Mouse (Mus musculus) intestine, embryonic 15.5 days (tissue): ENCODE data around the gene Plpp4. TPM values are rescaled to one million over a fixed set of nuclear protein-coding genes. Genes with fewer than 3 reads are reported as not detected.

Experiments used
- ATAC-seq: fragments of 200-750 bp; cut with Nextera tagmentation; 2 replicates; pipeline ENCODE4 v1.8.0; 2017; ENCODE audit warnings: moderate TSS enrichment, moderate library complexity
- H3K27ac ChIP-seq: fragments of 300-500 bp; sonication (generic); 2 replicates; pipeline ENCODE4 v1.5.1; 2015; ENCODE audit warnings: mild to moderate bottlenecking, inconsistent platforms
- H3K27me3 ChIP-seq: fragments of 300-500 bp; sonication (generic); replicated peaks from 2 replicates; pipeline ENCODE4 v1.6.1; 2015; ENCODE audit warnings: inconsistent platforms
- H3K36me3 ChIP-seq: fragments of 300-500 bp; sonication (generic); 2 replicates; pipeline ENCODE4 v1.6.1; 2015; ENCODE audit warnings: inconsistent platforms
- H3K4me1 ChIP-seq: fragments of 300-500 bp; sonication (generic); replicated peaks from 2 replicates; pipeline ENCODE4 v1.6.1; 2015; ENCODE audit warnings: inconsistent platforms
- H3K4me2 ChIP-seq: fragments of 300-500 bp; sonication (generic); replicated peaks from 2 replicates; pipeline ENCODE4 v1.6.1; 2015; ENCODE audit warnings: mild to moderate bottlenecking, inconsistent platforms
- H3K4me3 ChIP-seq: fragments of 300-500 bp; sonication (generic); replicated peaks from 2 replicates; pipeline ENCODE4 v1.5.1; 2015; ENCODE audit warnings: inconsistent platforms
- H3K9ac ChIP-seq: fragments of 300-500 bp; sonication (generic); 2 replicates; pipeline ENCODE4 v1.6.1; 2015; ENCODE audit warnings: inconsistent platforms
- H3K9me3 ChIP-seq: fragments of 300-500 bp; sonication (generic); 2 replicates; pipeline ENCODE4 v1.6.1; 2016; ENCODE audit warnings: inconsistent platforms
- WGBS: fragments of 180-500 bp; shearing (Covaris S2); methylation state at CpG from one replicate; pipeline ENCODE4 v1.1.7; 2015; 5-methylcytosine and 5-hydroxymethylcytosine counted together
- polyA plus RNA-seq: library from polyadenylated mRNA; unstranded; fragments of >200 nt; fragmentation: Nextera tagmentation; extraction: Ambion mirVana; gene quantifications from 2 replicates; pipeline ENCODE4 v1.2.1, GENCODE M21; 2015

The Plpp4 gene
- polyA plus RNA-seq, 1 experiment from 2014 or later, result 0.41 TPM

DNA sequence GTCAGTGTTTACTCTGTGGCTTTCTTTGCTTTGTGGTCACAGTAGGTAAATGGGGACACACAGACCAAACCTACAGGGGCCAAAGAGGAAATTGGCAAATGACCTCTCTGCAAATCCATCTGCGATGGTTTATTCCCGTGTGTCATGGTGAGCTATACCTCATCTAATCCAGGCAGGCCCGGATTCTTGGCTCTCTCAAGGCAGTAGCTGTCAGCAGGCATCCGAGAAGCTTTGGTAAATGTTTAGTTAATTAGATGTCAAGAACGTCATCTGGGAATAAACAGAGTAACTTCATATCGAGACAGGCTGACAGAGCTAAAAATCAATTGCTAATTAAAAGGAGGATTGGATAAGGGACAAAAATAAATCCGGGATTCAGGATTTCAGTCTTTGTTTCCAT lies 149.2 kb downstream of the Plpp4 start:
- no peaks in the 10 kb centered on the region for H3K36me3 ChIP-seq
- no peaks in the 10 kb centered on the region for H3K27me3 ChIP-seq
- no peak overlapping the region for H3K4me2 ChIP-seq
- no peaks in the 10 kb centered on the region for H3K9me3 ChIP-seq
- WGBS, result 33% methylated on average over 7 of the region's 7 CpGs
- no peak overlapping the region for H3K9ac ChIP-seq
- no peak for ATAC-seq
- H3K4me3 ChIP-seq, result no peak overlapping the region
- no peaks in the 10 kb centered on the region for H3K4me1 ChIP-seq
- H3K27ac ChIP-seq, result no peak overlapping the region

DNA sequence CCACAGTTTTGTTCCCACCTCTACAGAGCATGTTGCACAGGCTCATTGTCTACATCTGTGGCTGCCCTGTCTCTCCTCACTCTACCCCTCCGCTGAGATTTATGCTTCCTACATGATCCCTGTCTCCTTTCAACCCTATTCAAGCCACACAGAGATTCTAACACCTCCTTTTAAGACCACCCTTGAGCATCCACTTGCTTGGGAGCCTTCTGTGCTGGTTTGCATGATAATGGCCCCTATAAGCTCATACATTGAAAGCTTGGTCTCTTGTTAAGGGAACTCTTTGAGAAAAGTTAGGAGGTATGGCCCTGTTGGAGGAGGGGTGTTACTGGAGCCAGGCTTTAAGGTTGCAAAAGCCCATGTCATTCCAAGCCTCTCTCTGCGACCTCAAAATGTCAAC lies 155.9 kb downstream of the Plpp4 start:
- no peaks in the 10 kb centered on the region for H3K36me3 ChIP-seq
- ATAC-seq, result no peak
- H3K9ac ChIP-seq, result no peak overlapping the region
- no peak overlapping the region for H3K4me3 ChIP-seq
- 72% methylated on average over 2 of the region's 2 CpGs for WGBS
- no peak overlapping the region for H3K27ac ChIP-seq
- H3K27me3 ChIP-seq, result no peaks in the 10 kb centered on the region
- H3K9me3 ChIP-seq, result no peaks in the 10 kb centered on the region
- no peaks in the 10 kb centered on the region for H3K4me1 ChIP-seq
- no peak overlapping the region for H3K4me2 ChIP-seq

DNA sequence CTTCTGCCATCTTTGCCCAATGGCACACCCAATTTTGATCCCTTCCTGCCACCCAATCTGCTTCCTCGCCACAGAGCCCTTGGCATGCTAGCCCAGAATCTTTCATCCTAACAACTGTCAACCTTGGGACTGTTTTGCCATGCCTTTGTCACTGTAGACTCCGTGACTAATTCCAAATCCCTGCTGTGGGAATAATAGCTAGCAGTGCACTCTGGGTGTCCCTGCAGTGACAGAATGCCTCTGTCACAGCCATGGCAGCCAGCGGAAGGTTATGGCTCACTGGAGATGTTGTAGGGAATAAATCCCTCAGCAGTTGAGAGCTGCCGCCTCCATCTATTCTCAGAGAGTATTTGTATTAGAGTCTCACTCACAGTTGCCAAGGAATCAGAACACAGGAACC lies 158.3 kb downstream of the Plpp4 start:
- no peak overlapping the region for H3K4me2 ChIP-seq
- no peak for ATAC-seq
- no peak overlapping the region for H3K4me3 ChIP-seq
- H3K9me3 ChIP-seq, result no peaks in the 10 kb centered on the region
- H3K4me1 ChIP-seq, result no peaks in the 10 kb centered on the region
- no peak overlapping the region for H3K27ac ChIP-seq
- no peaks in the 10 kb centered on the region for H3K36me3 ChIP-seq
- H3K9ac ChIP-seq, result no peak overlapping the region
- 78% methylated on average over 4 of the region's 4 CpGs for WGBS
- H3K27me3 ChIP-seq, result no peaks in the 10 kb centered on the region

DNA sequence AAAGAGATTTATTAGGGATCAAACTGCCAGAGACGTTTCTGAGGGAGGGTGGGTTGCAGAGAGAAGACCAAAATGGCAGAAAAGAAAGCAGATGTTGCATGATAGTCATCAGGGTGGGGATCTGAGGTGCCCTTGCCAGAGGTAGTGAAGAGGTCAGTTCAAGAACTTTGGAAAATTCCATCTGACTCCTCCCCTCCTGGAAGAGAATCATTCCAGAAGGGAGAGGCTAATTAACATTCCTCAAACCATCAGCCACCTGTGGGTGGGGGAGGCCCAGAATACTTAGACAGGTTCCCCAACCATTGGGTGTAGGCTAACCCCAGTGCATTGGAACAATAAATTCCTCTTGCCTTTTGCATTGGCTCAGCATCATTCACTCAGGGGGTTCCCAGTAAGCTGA lies 164.3 kb downstream of the Plpp4 start:
- no peak overlapping the region for H3K4me3 ChIP-seq
- ATAC-seq, result no peak
- no peak overlapping the region for H3K27ac ChIP-seq
- H3K27me3 ChIP-seq, result no peaks in the 10 kb centered on the region
- no peaks in the 10 kb centered on the region for H3K4me1 ChIP-seq
- no peak overlapping the region for H3K9ac ChIP-seq
- 23% methylated on average over 1 of the region's 1 CpGs for WGBS
- H3K36me3 ChIP-seq, result no peaks in the 10 kb centered on the region
- H3K9me3 ChIP-seq, result no peaks in the 10 kb centered on the region
- H3K4me2 ChIP-seq, result no peak overlapping the region

DNA sequence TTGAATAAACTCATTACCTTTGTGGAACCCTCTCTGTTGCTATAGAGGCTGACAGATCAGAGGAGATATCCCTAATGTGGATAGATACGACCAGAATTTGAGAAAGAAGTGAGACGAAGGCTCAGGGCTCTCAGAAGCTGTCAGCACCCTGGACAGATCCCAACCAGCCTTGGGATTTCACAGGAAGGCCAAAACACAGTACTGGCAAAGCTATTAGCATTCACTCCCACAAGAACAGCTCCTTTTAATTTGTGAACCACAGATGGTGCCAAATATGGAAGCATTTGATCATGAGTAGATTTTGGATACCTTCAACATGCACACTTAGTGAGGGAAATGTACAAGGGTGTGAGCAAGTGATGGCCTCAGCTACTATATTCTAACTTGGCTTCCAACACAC lies 168.7 kb downstream of the Plpp4 start:
- Histone ChIP-seq H3K27me3 (no peaks in the 10 kb centered on the region), H3K4me3 (no peak overlapping the region), H3K4me2 (no peak overlapping the region), H3K9me3 (no peaks in the 10 kb centered on the region), H3K36me3 (no peaks in the 10 kb centered on the region), H3K9ac (no peak overlapping the region), H3K27ac (no peak overlapping the region), H3K4me1 (no peaks in the 10 kb centered on the region)
- WGBS, result 18% methylated on average over 2 of the region's 2 CpGs
- ATAC-seq, result no peak

DNA sequence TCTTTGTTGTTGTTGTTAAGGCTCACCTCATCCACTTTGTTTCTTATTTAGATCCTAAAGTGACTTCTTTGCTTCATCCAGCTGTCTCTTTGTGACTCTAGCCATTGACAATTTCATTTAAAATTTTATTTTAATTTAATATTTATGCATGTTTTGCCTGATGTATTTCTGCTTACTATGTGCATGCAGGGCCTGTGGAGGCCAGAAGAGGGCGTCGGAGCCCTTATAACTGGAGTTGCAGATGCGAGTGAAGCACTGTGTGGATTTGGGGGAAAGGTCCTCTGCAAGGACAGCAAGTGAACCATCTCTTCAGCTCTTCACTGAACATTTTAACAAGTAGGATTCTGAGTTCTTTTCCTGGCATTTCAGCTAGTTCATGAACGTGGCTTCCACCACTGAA lies 172.0 kb downstream of the Plpp4 start:
- 48% methylated on average over 4 of the region's 4 CpGs for WGBS
- H3K9me3 ChIP-seq, result no peaks in the 10 kb centered on the region
- H3K4me2 ChIP-seq, result no peak overlapping the region
- no peak for ATAC-seq
- no peaks in the 10 kb centered on the region for H3K4me1 ChIP-seq
- H3K27ac ChIP-seq, result no peak overlapping the region
- H3K4me3 ChIP-seq, result no peak overlapping the region
- no peaks in the 10 kb centered on the region for H3K27me3 ChIP-seq
- H3K9ac ChIP-seq, result no peak overlapping the region
- H3K36me3 ChIP-seq, result no peaks in the 10 kb centered on the region

DNA sequence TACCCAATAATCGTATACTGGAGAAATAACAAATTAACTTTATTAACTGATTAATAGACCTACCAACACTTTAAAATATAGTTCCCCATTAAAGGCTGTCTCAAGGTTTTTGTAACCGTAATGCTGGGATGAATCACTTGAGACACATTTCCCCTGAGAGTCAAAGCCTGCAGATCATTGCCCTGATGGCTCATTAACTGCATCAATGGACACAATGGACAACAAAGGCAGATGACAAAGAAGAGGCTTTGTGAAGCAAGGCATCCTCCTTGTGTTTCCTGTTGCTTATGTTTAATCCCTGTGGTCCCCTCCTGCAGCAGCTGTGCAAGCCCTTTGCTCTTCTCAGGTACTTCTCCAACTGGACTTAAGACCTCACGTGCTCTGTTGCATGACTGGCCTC lies 173.1 kb downstream of the Plpp4 start:
- no peak overlapping the region for H3K4me2 ChIP-seq
- H3K4me3 ChIP-seq, result no peak overlapping the region
- H3K9me3 ChIP-seq, result no peaks in the 10 kb centered on the region
- ATAC-seq, result no peak
- H3K4me1 ChIP-seq, result no peaks in the 10 kb centered on the region
- no peak overlapping the region for H3K27ac ChIP-seq
- no peaks in the 10 kb centered on the region for H3K27me3 ChIP-seq
- 86% methylated on average over 3 of the region's 3 CpGs for WGBS
- no peaks in the 10 kb centered on the region for H3K36me3 ChIP-seq
- no peak overlapping the region for H3K9ac ChIP-seq
